Mouse (Mus musculus) heart, postnatal 36 days (tissue): ENCODE results near the gene Ccdc167. TPM values are rescaled to one million over a fixed set of nuclear protein-coding genes. Genes with fewer than 3 reads are reported as not detected.
A peak's percentile ranks its signal among the peaks of the same experiment; 100 is the strongest.

Source experiments
- DNase-seq, 2 experiments: peaks; one replicate each; pipeline ENCODE4 v3.0.0; 2021 to 2022
- intact Hi-C: fragments of 180-260 bp; cut with DNase I; formaldehyde crosslinking; loops from one replicate; pipeline ENCODE4 v1.15.1; 2025
- total RNA-seq, 2 experiments: library from RNA; stranded (reverse); gene quantifications; 2 replicates each; pipeline ENCODE4 v1.2.3; 2021

Ccdc167 gene
- total RNA-seq, 2 experiments from 2014 or later, result 11.0 to 11.6 TPM

DNA sequence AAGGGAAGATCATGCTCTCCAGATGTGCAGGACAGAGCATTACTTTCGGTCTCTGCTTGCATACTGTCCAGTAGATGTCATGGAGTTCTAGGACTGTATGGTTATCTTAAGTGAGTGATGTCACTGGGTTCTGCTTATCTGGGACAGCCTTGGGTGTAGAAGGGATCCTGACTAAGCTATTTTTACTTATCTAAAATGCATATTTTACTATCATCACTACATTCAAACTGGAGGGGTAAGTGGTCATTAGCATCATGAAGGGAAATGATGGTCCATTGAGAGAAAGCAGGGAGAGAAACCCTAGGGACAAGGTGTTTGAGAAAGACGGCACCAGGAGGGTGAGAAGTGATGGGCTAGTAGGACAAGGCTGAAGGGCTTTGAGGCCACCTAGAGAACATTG lies 58.6 kb downstream of the Ccdc167 start:
- intact Hi-C loops, result no loop called here
- no peak for DNase-seq

GRCm38 (mm10) chr17:29642219-29642618 lies 74.6 kb downstream of the Ccdc167 start:
- no peak for DNase-seq
- intact Hi-C loops, result no loop called here

- DNase-seq, result no peak
- intact Hi-C loops, result no loop called here
These were observed 75.9 kb downstream of the Ccdc167 start for GRCm38 (mm10) chr17:29640971-29641370.

DNA sequence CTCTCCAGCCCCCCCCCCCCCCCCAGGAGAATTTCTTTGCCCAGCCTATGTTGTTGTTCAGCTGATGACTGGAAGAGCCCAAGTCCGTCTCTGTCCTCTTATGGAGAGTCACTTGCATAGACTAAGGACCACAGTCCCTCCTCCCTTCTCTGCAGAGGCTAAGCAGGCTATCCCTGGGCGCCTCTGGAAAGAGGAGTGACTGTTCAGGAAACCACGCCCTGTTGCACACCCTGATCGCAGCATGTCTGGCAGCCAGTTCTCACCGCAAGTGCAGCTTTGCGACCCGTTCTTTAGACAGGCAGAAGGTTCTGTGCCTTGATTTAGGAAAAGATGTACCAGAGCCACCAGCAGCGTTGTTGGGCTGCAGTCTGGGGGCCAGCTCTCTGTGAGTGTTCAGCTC lies 78.9 kb downstream of the Ccdc167 start:
- intact Hi-C loops, result loop anchor here (2.0 kb wide), 1 partner anchor 245 kb away; no protein-coding TSS in a partner anchor
- DNase-seq, result no peak

GRCm38 (mm10) chr17:29637377-29637776 lies 79.5 kb downstream of the Ccdc167 start:
- peak in 1 of 2 experiments; percentile 27 for DNase-seq
- intact Hi-C loops, result loop anchor here (2.0 kb wide), 1 partner anchor 245 kb away; no protein-coding TSS in a partner anchor

Other genes with a start within 250 kb of the Ccdc167 start
- gene Pim1, start 226.3 kb downstream of the Ccdc167 start, total RNA-seq, result 10 to 100 TPM; 22.3 to 36.3 TPM
- gene Gm17657, start 167.4 kb downstream of the Ccdc167 start, total RNA-seq, result not detected
- 10 to 100 TPM; 11.9 to 12.5 TPM for gene Tbc1d22b, start 167.3 kb downstream of the Ccdc167 start, total RNA-seq
- gene Tmem217, start 164.7 kb downstream of the Ccdc167 start, total RNA-seq, result not detected
- gene Rnf8, start 102.3 kb downstream of the Ccdc167 start, total RNA-seq, result 10 to 100 TPM; 18.7 to 19.2 TPM
- gene Gm28043, start 102.2 kb downstream of the Ccdc167 start, total RNA-seq, result under 1 TPM; 0.78 to 0.81 TPM
- gene Cmtr1, start 56.4 kb downstream of the Ccdc167 start, total RNA-seq, result 10 to 100 TPM; 45.5 to 54.4 TPM